Mouse (Mus musculus) liver, embryonic 13.5 days (tissue): ENCODE measurements at regions not wholly inside any gene's neighbourhood (a gene's known extent, or its start where the extent isn't known, plus 50 kb on each side); places are given as distances from the start of the nearest gene placed in this dataset.

Source experiments
- ATAC-seq: fragments of 200-750 bp; cut with Nextera tagmentation; 2 replicates; pipeline ENCODE4 v1.8.0; 2017; ENCODE audit warnings: low read depth, mild to moderate bottlenecking, moderate number of reproducible peaks, moderate library complexity
- DNase-seq: peaks from one replicate; pipeline ENCODE4 v3.0.0; 2022
- H3K27ac ChIP-seq: fragments of 300-500 bp; sonication (generic); 2 replicates; pipeline ENCODE4 v1.5.1; 2015; ENCODE audit warnings: moderate library complexity, mild to moderate bottlenecking, inconsistent platforms
- H3K27me3 ChIP-seq: fragments of 300-500 bp; sonication (generic); 2 replicates; pipeline ENCODE4 v1.6.1; 2015; ENCODE audit warnings: mild to moderate bottlenecking, inconsistent platforms
- H3K36me3 ChIP-seq: fragments of 300-500 bp; sonication (generic); 2 replicates; pipeline ENCODE4 v1.6.1; 2015; ENCODE audit warnings: mild to moderate bottlenecking, inconsistent platforms
- H3K4me1 ChIP-seq: fragments of 300-500 bp; sonication (generic); replicated peaks from 2 replicates; pipeline ENCODE4 v1.6.1; 2015; ENCODE audit warnings: inconsistent platforms
- H3K4me2 ChIP-seq: fragments of 300-500 bp; sonication (generic); 2 replicates; pipeline ENCODE4 v1.6.1; 2015; ENCODE audit warnings: inconsistent platforms, mild to moderate bottlenecking, moderate library complexity
- H3K4me3 ChIP-seq: fragments of 300-500 bp; sonication (generic); replicated peaks from 2 replicates; pipeline ENCODE4 v1.5.1; 2015; ENCODE audit warnings: mild to moderate bottlenecking, inconsistent platforms
- H3K9ac ChIP-seq: fragments of 300-500 bp; sonication (generic); 2 replicates; pipeline ENCODE4 v1.6.1; 2015; ENCODE audit warnings: mild to moderate bottlenecking, inconsistent platforms
- H3K9me3 ChIP-seq: fragments of 300-500 bp; sonication (generic); replicated peaks from 2 replicates; pipeline ENCODE4 v1.6.1; 2016; ENCODE audit warnings: inconsistent platforms
- WGBS: fragments of 180-500 bp; shearing (Covaris S2); methylation state at CpG from one replicate; pipeline ENCODE4 v1.1.7; 2015; ENCODE audit not compliant: insufficient replicate concordance; 5-methylcytosine and 5-hydroxymethylcytosine counted together

DNA sequence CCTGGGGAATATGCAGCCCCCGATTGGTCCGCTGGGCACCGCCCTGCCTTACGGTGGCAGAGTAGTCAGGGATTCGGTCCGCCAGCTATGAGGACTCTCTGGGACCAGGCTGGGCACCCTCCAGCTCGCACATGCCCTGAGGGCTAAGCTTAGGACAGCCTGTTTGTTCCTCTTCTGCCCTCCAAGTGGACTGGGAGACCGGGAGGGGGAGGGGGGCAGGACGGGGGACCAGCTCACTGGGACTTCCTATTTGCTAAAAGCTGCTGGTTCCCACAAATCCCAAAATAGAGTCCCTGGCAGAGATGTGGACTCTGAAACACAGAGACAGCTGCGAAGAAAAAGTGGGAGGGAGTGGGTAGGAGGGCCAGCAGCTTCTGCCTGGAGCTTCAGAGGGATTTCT is 423.6 kb upstream of the Tbx3 start:
- Histone ChIP-seq H3K4me1 (no peaks in the 10 kb centered on the region), H3K4me3 (no peak overlapping the region), H3K9ac (no peak overlapping the region), H3K4me2 (no peak overlapping the region), H3K9me3 (peaks cover 7% of the 10 kb centered on the region; the same call in 1 of the 2 replicates), H3K36me3 (no peaks in the 10 kb centered on the region), H3K27me3 (no peaks in the 10 kb centered on the region), H3K27ac (no peak overlapping the region)
- ATAC-seq: no peak
- DNase-seq: no peak
- whole genome bisulfite sequencing: 50% methylated on average over 10 of the region's 10 CpGs

DNA sequence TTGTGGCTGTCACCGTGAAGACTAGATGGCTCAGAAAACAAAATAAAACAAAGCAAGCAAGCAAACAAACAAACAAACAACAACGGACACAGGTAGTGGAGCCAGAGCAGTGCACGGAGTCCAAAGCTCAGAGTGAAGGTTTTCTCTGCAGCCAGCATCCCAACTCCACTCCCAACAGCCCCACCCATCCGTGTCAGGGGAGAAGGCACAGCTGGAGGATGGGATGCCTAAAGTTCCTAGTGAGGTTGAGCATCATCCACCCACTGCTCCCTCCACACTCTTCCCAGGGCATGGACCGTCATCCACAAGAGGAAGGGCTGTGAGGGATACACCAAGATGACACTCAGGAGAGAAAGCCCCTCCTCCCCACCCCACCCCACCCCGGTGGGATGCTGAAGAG is 421.8 kb upstream of the Tbx3 start:
- Histone ChIP-seq H3K9ac (no peak overlapping the region), H3K9me3 (peaks cover 7% of the 10 kb centered on the region; the same call in 1 of the 2 replicates), H3K4me3 (no peak overlapping the region), H3K36me3 (no peaks in the 10 kb centered on the region), H3K4me2 (no peak overlapping the region), H3K4me1 (no peaks in the 10 kb centered on the region), H3K27ac (no peak overlapping the region), H3K27me3 (no peaks in the 10 kb centered on the region)
- WGBS: 47% methylated on average over 6 of the region's 6 CpGs
- no peak for DNase-seq
- no peak for ATAC-seq

DNA sequence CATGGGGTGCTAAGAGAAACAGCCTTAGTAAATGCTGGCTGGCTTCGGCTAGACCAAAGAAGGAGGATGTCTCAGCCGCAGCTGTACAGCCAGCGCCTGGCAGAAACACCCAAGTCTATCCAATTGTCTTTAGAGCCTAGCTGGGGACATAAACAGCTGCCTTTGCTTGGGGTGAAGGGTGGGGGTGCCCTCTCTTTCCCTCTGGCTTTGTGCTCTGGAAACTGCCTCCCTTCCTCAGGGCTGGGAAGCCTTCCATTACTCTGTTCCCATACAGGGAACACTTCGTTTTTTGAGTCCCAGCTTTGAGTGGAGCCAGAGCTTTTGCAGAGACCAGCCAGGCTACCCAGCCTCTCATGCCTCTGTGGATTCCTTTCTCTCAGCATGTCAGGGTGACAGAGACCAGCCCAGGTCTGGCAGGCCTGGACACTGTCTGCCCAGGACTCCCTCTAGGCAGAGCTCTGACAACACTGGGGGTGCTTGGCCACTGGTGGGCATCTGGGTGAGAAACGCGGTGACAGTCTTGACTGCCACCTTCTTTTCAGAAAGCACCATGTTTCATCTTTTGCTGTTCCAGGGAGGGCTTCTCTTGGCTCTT is 421.2 kb upstream of the Tbx3 start:
- H3K4me2 ChIP-seq: no peak overlapping the region
- no peak overlapping the region for H3K4me3 ChIP-seq
- no peak overlapping the region for H3K9ac ChIP-seq
- H3K27me3 ChIP-seq: no peaks in the 10 kb centered on the region
- H3K4me1 ChIP-seq: no peaks in the 10 kb centered on the region
- DNase-seq (no peak), ATAC-seq (no peak)
- peaks cover 7% of the 10 kb centered on the region; the same call in 1 of the 2 replicates for H3K9me3 ChIP-seq
- H3K27ac ChIP-seq: no peak overlapping the region
- H3K36me3 ChIP-seq: no peaks in the 10 kb centered on the region
- WGBS: 56% methylated on average over 6 of the region's 6 CpGs

DNA sequence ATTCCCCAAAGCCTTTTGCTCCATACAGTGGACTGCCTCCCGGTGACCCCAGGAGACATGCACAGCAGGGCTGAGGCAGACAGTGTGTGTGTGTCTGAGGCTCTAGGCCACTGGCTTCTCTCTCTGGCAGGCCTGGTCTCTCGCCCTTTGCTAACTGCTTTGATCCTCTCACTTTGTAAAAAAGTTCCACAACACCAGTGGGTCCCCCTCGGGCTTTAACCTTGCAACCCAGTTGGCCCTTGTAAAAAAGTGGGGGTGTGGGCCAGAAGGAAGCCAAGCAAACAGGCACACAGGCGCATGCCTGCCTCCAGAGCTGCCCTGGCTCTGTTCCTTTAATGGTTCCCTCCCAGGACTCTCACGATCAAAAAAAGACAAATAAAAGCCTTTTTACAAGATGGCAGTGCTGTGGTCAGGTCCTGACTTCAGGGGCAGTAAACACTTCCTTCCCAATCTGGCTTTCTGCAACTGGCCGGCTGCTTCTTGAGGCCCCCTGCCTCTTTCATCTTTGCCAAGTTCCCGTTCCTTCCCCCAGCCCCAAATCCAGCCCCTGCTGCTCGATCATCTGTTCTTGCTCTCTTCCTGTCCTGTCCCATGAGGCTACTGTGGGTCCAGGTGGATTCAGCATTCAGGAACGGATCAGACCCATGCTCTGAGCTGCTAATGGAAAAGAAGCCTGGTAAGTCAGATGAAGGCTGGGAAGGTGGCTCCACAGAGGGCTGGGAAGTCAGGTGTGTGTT is 419.0 kb upstream of the Tbx3 start:
- H3K9me3 ChIP-seq: no peaks in the 10 kb centered on the region
- H3K4me1 ChIP-seq: no peaks in the 10 kb centered on the region
- H3K4me3 ChIP-seq: no peak overlapping the region
- WGBS: 33% methylated on average over 9 of the region's 9 CpGs
- H3K9ac ChIP-seq: no peak overlapping the region
- H3K36me3 ChIP-seq: no peaks in the 10 kb centered on the region
- no peak overlapping the region for H3K27ac ChIP-seq
- no peak overlapping the region for H3K4me2 ChIP-seq
- ATAC-seq (no peak), DNase-seq (no peak)
- no peaks in the 10 kb centered on the region for H3K27me3 ChIP-seq

DNA sequence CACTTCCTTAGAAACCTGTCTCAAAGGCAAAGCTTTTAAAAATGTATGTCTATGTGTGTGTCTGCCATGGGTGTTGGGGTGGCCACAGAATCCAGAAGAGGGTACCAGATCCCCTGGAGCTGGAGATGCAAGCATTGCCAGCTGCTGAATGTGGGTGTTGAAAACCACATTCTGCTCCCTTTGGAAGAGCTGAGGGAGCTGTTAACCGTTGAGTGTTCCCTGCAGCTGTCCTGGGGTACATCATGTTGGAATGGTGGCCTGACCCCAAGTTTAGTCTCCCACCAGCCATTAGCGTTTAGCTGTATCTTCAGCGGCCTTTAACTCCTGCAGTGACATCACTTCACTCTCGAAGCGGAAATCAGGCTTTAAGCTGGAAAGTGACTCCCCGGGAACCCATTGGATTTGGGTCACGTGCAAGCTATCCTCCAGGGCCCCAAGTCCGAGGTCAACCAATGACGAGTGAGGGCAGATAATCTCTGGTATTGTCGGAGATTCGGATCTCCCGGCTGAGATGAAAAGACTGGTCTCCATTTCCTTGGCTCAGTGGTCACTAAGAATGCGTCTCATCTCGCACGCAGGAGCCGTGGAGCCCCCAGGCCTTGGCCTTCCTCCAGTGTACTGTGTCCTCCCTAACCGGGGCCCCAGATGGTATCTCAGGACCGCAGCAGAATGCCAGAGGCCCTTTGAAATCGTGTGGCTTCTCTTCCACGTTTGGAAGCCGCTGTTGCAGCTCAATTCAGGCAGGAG is 412.9 kb upstream of the Tbx3 start:
- DNase-seq (no peak), ATAC-seq (no peak)
- Histone ChIP-seq H3K9ac (no peak overlapping the region), H3K27me3 (no peaks in the 10 kb centered on the region), H3K4me2 (no peak overlapping the region), H3K4me3 (no peak overlapping the region), H3K9me3 (no peaks in the 10 kb centered on the region), H3K4me1 (no peaks in the 10 kb centered on the region), H3K27ac (no peak overlapping the region), H3K36me3 (no peaks in the 10 kb centered on the region)
- 48% methylated on average over 21 of the region's 21 CpGs for WGBS

DNA sequence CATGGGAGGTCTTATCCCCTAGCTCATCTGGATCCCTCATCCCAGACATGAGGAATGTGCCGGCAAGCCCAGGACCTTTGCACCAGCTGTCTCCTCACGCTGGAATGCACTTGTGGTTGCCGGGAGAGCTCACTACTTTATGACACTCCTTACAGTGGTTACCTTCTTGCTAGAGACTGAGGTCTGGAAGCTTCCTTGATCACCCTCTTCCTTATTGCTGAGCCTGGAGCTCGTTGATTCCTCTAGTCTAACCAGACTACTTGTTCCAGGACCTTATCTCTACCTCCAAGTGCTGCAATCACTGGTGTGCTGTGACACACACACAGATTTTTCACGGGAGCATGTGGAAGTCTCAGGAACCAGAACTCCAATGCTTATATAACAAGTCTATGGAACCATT is 411.6 kb upstream of the Tbx3 start:
- Histone ChIP-seq H3K4me1 (no peaks in the 10 kb centered on the region), H3K27me3 (no peaks in the 10 kb centered on the region), H3K36me3 (no peaks in the 10 kb centered on the region), H3K9me3 (no peaks in the 10 kb centered on the region), H3K9ac (no peak overlapping the region), H3K4me2 (no peak overlapping the region), H3K4me3 (no peak overlapping the region), H3K27ac (no peak overlapping the region)
- DNase-seq (no peak), ATAC-seq (no peak)
- WGBS: 47% methylated on average over 5 of the region's 5 CpGs

DNA sequence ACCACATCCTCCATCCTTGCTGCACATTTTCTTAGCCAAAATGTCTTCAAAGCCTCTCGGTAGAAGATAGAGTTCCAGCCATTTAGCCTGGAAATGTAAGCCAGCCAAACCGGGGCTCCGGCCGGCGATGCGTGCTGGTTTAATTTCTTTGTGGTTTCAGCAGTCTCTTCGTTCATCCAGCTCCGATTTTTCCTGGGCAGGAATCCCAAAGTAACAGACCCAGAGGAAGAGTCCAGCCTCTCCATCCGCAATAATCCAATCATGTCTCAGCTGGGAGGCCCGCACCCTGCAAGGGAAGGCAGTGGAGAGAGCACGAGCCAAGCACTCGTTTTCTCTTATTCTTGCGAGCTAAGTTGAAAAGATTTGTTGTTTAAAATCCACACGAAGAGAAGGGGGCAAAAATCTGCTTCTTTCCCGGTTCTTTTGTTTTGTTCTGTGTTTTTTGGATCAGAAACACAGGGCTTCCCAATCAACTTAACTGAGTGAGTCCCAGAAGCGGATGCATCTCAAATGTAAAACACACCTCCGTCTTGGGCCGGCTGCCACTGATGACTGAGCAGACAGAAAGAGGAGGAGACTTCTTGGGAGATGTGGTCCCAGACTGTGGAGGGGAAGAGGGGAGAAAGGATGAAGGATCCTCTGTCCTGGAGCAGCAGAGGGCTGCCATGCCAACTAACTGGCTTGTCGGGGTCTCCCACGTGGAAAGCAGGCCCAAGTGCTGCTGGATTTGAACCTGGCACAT is 405.1 kb upstream of the Tbx3 start:
- WGBS: 73% methylated on average over 20 of the region's 20 CpGs
- Histone ChIP-seq H3K9me3 (0 out of 2 replicates have a peak, but pooled peaks cover 5% of the 10 kb centered on the region), H3K27ac (no peak overlapping the region), H3K4me2 (no peak overlapping the region), H3K36me3 (no peaks in the 10 kb centered on the region), H3K4me3 (no peak overlapping the region), H3K27me3 (no peaks in the 10 kb centered on the region), H3K9ac (no peak overlapping the region), H3K4me1 (no peaks in the 10 kb centered on the region)
- DNase-seq (no peak), ATAC-seq (no peak)

DNA sequence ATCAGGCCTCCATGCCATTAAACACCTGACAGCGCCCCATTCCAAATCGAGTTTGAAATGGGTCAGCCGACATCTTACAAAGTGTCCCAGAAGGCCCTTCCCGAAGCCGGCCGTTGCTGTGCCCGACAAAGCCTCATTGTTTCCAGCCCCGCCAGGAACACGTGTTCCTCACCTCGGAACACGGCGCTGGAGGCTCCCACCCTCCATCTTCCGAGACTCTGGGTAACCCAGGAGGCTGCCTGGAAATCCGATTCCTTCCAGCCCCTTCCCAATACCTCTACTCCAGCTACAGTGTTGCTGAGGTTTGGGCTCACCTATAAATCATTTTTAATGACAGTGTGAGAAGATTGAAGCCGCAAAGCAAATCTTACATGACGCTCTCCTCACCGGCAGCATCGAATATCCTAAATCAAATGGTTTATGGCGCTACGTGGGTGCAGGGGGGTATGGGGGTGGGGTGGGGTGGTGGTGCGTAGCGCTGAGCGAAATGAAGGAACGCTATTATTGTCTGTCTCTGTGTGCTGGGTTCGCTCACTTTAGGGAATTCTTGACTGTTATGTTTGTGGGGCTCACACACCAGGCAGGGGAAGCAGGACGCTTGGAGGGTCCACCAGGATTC is 399.1 kb upstream of the Tbx3 start:
- H3K4me1 ChIP-seq: no peaks in the 10 kb centered on the region
- no peaks in the 10 kb centered on the region for H3K36me3 ChIP-seq
- 0 out of 2 replicates have a peak, but pooled peaks cover 4% of the 10 kb centered on the region for H3K9me3 ChIP-seq
- H3K27me3 ChIP-seq: no peaks in the 10 kb centered on the region
- H3K9ac ChIP-seq: no peak overlapping the region
- H3K4me2 ChIP-seq: no peak overlapping the region
- no peak overlapping the region for H3K4me3 ChIP-seq
- ATAC-seq (no peak), DNase-seq (no peak)
- 78% methylated on average over 26 of the region's 26 CpGs for WGBS
- H3K27ac ChIP-seq: no peak overlapping the region

DNA sequence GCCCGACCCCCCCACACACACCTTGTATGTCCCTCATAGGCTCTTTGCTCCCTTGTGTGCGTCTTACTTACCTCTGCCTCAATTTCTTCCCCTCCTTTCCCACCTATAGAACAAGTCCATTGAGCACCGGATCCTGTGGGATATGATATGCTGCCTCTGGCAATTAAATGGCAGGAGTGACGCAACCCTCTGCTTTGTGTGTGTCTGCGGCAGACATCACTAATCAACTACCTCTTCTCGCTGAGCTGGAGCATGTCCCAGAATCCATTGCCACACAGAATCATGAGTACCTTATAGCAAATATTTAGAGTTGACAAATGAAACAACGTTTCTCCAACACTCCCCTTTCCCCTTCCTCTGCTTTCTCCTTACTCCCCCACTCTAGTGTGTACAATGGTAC is 397.3 kb upstream of the Tbx3 start:
- Histone ChIP-seq H3K4me1 (no peaks in the 10 kb centered on the region), H3K9ac (no peak overlapping the region), H3K27ac (no peak overlapping the region), H3K9me3 (no peaks in the 10 kb centered on the region), H3K36me3 (no peaks in the 10 kb centered on the region), H3K27me3 (no peaks in the 10 kb centered on the region), H3K4me3 (no peak overlapping the region), H3K4me2 (no peak overlapping the region)
- no peak for ATAC-seq
- no peak for DNase-seq
- WGBS: 60% methylated on average over 7 of the region's 7 CpGs

DNA sequence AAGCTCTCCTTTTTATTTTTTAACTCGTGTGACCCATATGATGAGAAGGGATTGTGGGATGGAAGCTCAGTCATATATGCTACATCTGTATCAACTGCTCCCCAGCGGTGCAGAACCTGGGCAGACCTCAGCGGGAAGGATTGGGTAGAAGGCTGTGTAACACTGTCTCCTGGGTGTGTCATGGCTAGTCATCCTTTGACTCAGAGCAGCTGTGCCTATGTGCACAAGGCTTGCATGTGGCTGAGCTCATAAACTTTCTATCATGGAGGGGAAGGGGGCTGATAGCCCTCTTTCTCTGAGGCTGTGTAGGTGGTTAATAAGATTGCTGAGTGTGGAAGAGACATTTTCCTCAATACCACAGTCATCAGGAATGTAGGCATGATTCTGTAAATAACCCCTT is 396.9 kb upstream of the Tbx3 start:
- H3K27me3 ChIP-seq: no peaks in the 10 kb centered on the region
- H3K9ac ChIP-seq: no peak overlapping the region
- no peak for DNase-seq
- no peak for ATAC-seq
- 62% methylated on average over 3 of the region's 3 CpGs for WGBS
- no peak overlapping the region for H3K27ac ChIP-seq
- no peak overlapping the region for H3K4me2 ChIP-seq
- H3K4me3 ChIP-seq: no peak overlapping the region
- no peaks in the 10 kb centered on the region for H3K36me3 ChIP-seq
- H3K9me3 ChIP-seq: no peaks in the 10 kb centered on the region
- H3K4me1 ChIP-seq: no peaks in the 10 kb centered on the region
